Mouse (Mus musculus) cerebellum, adult 8-10 months (tissue): Measurements from ENCODE around the gene Mup9.
"Not testable (repeated sequence)": the region's sequence is repeated elsewhere in the genome, so short reads cannot be mapped to it uniquely, and the experiment has no call there.

ENCODE experiments used
- DNase-seq: peaks from one replicate; pipeline ENCODE4 v3.0.0; 2022

The Mup9 gene

DNA sequence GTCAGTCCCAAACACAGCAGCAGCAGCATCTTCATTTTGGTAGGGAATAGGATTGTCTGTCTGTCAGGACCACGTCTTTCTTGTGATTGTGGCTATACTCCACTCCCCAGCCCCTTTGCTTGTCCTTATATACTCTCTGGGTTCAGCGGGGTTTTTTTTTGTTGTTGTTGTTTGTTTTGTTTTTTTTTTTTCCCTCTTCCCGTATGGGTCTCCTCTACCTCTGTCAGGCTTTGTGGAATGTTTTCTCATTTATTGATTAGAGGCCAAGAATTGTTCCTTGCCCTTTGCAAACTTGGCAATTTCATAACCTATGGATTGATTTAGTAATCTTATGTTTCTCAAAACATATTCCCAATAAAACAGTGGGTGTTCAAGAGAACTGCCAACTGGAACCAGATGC is at the start of gene Mup9:
TSS of gene Mup9 (minus strand) at position 101 of the 400 bp plus-strand sequence.
- not testable (repeated sequence) for DNase-seq
